Mouse (Mus musculus): ENCODE results near the gene Zfp746. TPM values are rescaled to one million over a fixed set of nuclear protein-coding genes. Genes with fewer than 3 reads are reported as not detected.
"Not testable (repeated sequence)": the region's sequence is repeated elsewhere in the genome, so short reads cannot be mapped to it uniquely, and the experiment has no call there.

Zfp746 gene
- polyA plus RNA-seq (2012; rRNA removed), result 29.6 and 29.9 TPM in 2 replicates

GRCm38 (mm10) chr6:48086471-48086878 lies at the start of gene Zfp746:
Zfp746 (minus strand) TSS chr6:48086593.
- DNase-seq (ENCODE audit: extremely low spot score in 1 of 2, low spot score in 1 of 2), result peak; percentile 69 to 95

- DNase-seq (ENCODE audit: extremely low spot score in 1 of 2, low spot score in 1 of 2), result not testable (repeated sequence)
Measured at GRCm38 (mm10) chr6:48121092-48121491, 34.7 kb upstream of the Zfp746 start.

- peak; percentile 5 to 50 for DNase-seq (ENCODE audit: extremely low spot score in 1 of 2, low spot score in 1 of 2)
Measured at GRCm38 (mm10) chr6:48116036-48116435, 29.6 kb upstream of the Zfp746 start.

GRCm38 (mm10) chr6:48086957-48087715 lies 743 bp upstream of the Zfp746 start:
- DNase-seq (ENCODE audit: extremely low spot score in 1 of 2, low spot score in 1 of 2), result no peak

- DNase-seq (ENCODE audit: extremely low spot score in 1 of 2, low spot score in 1 of 2), result peak in 1 of 2 experiments; percentile 53
Measured at GRCm38 (mm10) chr6:48085521-48086404, 630 bp downstream of the Zfp746 start.

- no peak for DNase-seq (ENCODE audit: extremely low spot score in 1 of 2, low spot score in 1 of 2)
Measured at GRCm38 (mm10) chr6:48083733-48084191, 2.6 kb downstream of the Zfp746 start.

- DNase-seq (ENCODE audit: extremely low spot score in 1 of 2, low spot score in 1 of 2), result no peak
Measured at GRCm38 (mm10) chr6:48081952-48082351, 4.4 kb downstream of the Zfp746 start.

- no peak for DNase-seq (ENCODE audit: extremely low spot score in 1 of 2, low spot score in 1 of 2)
Measured at GRCm38 (mm10) chr6:48081021-48081420, 5.4 kb downstream of the Zfp746 start.

- no peak for DNase-seq (ENCODE audit: extremely low spot score in 1 of 2, low spot score in 1 of 2)
Measured at GRCm38 (mm10) chr6:48073316-48073715, 13.1 kb downstream of the Zfp746 start.

- DNase-seq (ENCODE audit: extremely low spot score in 1 of 2, low spot score in 1 of 2), result no peak
Measured at GRCm38 (mm10) chr6:48067492-48067891, 18.9 kb downstream of the Zfp746 start.

- DNase-seq (ENCODE audit: extremely low spot score in 1 of 2, low spot score in 1 of 2), result no peak
Measured at GRCm38 (mm10) chr6:48065587-48066075, 20.8 kb downstream of the Zfp746 start.

- no peak for DNase-seq (ENCODE audit: extremely low spot score in 1 of 2, low spot score in 1 of 2)
Measured at GRCm38 (mm10) chr6:48064451-48064850, 21.9 kb downstream of the Zfp746 start.

GRCm38 (mm10) chr6:48063940-48064339 lies 22.5 kb downstream of the Zfp746 start:
- no peak for DNase-seq (ENCODE audit: extremely low spot score in 1 of 2, low spot score in 1 of 2)

GRCm38 (mm10) chr6:48060895-48061294 lies 25.5 kb downstream of the Zfp746 start:
- DNase-seq (ENCODE audit: extremely low spot score in 1 of 2, low spot score in 1 of 2), result no peak

GRCm38 (mm10) chr6:48060421-48060820 lies 26.0 kb downstream of the Zfp746 start:
- DNase-seq (ENCODE audit: extremely low spot score in 1 of 2, low spot score in 1 of 2), result no peak

GRCm38 (mm10) chr6:48052136-48052535 lies 34.3 kb downstream of the Zfp746 start:
- DNase-seq (ENCODE audit: extremely low spot score in 1 of 2, low spot score in 1 of 2), result no peak

- DNase-seq (ENCODE audit: extremely low spot score in 1 of 2, low spot score in 1 of 2), result no peak
Measured at GRCm38 (mm10) chr6:48051666-48052065, 34.7 kb downstream of the Zfp746 start.

- no peak for DNase-seq (ENCODE audit: extremely low spot score in 1 of 2, low spot score in 1 of 2)
Measured at GRCm38 (mm10) chr6:48049273-48050065, 36.9 kb downstream of the Zfp746 start.

GRCm38 (mm10) chr6:48048426-48049272 lies 37.7 kb downstream of the Zfp746 start, which contains the start of gene Zfp777:
Zfp777 (minus strand) TSS chr6:48048911.
- peak; percentile 70 to 75 for DNase-seq (ENCODE audit: extremely low spot score in 1 of 2, low spot score in 1 of 2)

Data from frontal cortex, adult 2 months (tissue).